Mouse (Mus musculus): Measurements from ENCODE around the gene Zxdb.
"Not testable (repeated sequence)": the region's sequence is repeated elsewhere in the genome, so short reads cannot be mapped to it uniquely, and the experiment has no call there.

Gene Zxdb

GRCm38 (mm10) chrX:94724192-94724971 is at the start of gene Zxdb:
Gene Zxdb, plus strand, starts transcription at chrX:94724569.
- DNase-seq (ENCODE audit: low read depth, low spot score) = not testable (repeated sequence)

GRCm38 (mm10) chrX:94674977-94675376 is 49.4 kb upstream of the Zxdb start:
- DNase-seq (ENCODE audit: low read depth, low spot score) = peak; percentile 28

- DNase-seq (ENCODE audit: low read depth, low spot score) = not testable (repeated sequence)
These were observed 42.8 kb upstream of the Zxdb start for GRCm38 (mm10) chrX:94681581-94681980.

- DNase-seq (ENCODE audit: low read depth, low spot score) = not testable (repeated sequence)
These were observed 34.8 kb upstream of the Zxdb start for GRCm38 (mm10) chrX:94689593-94689992.

- not testable (repeated sequence) for DNase-seq (ENCODE audit: low read depth, low spot score)
These were observed 17.7 kb upstream of the Zxdb start for GRCm38 (mm10) chrX:94706676-94707075.

GRCm38 (mm10) chrX:94709752-94710151 is 14.6 kb upstream of the Zxdb start:
- DNase-seq (ENCODE audit: low read depth, low spot score) = not testable (repeated sequence)

- DNase-seq (ENCODE audit: low read depth, low spot score) = not testable (repeated sequence)
These were observed 702 bp downstream of the Zxdb start for GRCm38 (mm10) chrX:94724972-94725569.

GRCm38 (mm10) chrX:94725627-94726083 is 1.3 kb downstream of the Zxdb start:
- DNase-seq (ENCODE audit: low read depth, low spot score) = not testable (repeated sequence)

- DNase-seq (ENCODE audit: low read depth, low spot score) = no peak
These were observed 7.2 kb downstream of the Zxdb start for GRCm38 (mm10) chrX:94731596-94731995.

GRCm38 (mm10) chrX:94753733-94754132 is 29.4 kb downstream of the Zxdb start:
- DNase-seq (ENCODE audit: low read depth, low spot score) = no peak

GRCm38 (mm10) chrX:94759959-94760358 is 35.6 kb downstream of the Zxdb start:
- no peak for DNase-seq (ENCODE audit: low read depth, low spot score)

- DNase-seq (ENCODE audit: low read depth, low spot score) = no peak
These were observed 49.5 kb downstream of the Zxdb start for GRCm38 (mm10) chrX:94773876-94774275.
